Mouse (Mus musculus) cerebellum, adult 2 months (tissue): ENCODE results near the gene Edaradd.

Experiments used
- CTCF ChIP-seq: fragments of 200-500 bp; IDR thresholded peaks from 2 replicates; pipeline ENCODE4 v1.5.1; 2011; ENCODE audit warnings: low read depth, mild to moderate bottlenecking, control low read depth, low read length, moderate library complexity, borderline replicate concordance; ENCODE audit not compliant: insufficient read depth
- POLR2A ChIP-seq: fragments of 200-500 bp; IDR thresholded peaks from 2 replicates; pipeline ENCODE4 v1.6.1; 2011; ENCODE audit warnings: low read length, control low read depth, borderline replicate concordance; ENCODE audit not compliant: insufficient read depth

DNA sequence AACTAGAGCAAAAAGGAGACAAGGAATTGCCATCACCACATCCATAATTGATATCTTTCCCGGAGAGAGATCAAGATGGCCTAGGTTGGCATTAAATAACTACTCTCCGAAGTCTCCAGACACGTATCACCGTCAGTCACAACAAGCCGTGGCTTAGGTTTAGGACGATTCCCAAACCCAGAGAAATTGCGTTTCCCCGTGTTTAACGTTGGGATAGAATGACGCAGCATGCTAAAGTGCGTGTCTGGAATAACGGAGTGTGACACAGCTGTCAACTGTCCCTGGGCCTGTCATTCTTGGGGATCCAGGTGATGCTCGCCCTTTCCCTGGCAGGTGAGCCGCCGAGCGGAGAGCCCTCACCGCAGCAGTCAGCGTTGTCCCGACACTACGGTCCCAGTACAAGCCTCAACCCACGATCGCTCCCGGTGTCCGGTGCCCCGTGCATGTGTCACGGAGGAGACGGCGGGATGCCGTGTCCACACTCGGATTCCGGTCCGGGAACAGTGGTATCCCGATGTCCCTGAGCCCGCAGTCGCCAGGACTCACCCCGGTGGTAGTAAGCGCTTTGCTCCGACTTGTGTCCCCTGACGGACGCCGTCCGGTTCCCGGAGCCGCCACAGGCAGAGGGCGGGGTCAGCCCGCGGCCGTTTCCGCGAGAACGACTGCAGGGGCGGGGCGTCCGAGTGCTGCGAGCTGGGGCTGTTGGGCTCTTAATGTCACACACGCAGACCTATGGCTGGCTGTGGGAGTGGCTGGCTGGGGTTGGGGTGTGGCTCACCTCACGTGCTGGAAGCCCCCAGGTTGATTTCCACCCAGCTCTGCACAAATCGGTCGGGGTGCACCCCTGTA, 59.1 kb downstream of the Edaradd start:
- TF ChIP-seq POLR2A (peak; percentile 65; the same call in 1 of the 2 replicates), CTCF (no peak)
